Mouse (Mus musculus) heart, embryonic 10.5 days (tissue): Measurements from ENCODE around the gene Nmur1. TPM values are rescaled to one million over a fixed set of nuclear protein-coding genes. Genes with fewer than 3 reads are reported as not detected.
A peak's percentile ranks its signal among the peaks of the same experiment; 100 is the strongest.

Experiments used
- DNase-seq: peaks from one replicate; pipeline ENCODE4 v3.0.0-alpha.2; 2017; ENCODE audit warnings: low spot score
- H3K27ac ChIP-seq: fragments of 300-500 bp; sonication (generic); 2 replicates; pipeline ENCODE4 v1.5.1; 2016; ENCODE audit warnings: mild to moderate bottlenecking
- H3K27me3 ChIP-seq: fragments of 300-500 bp; sonication (generic); 2 replicates; pipeline ENCODE4 v1.6.1; 2016; ENCODE audit warnings: mild to moderate bottlenecking; ENCODE audit not compliant: poor library complexity, insufficient read depth, severe bottlenecking
- H3K36me3 ChIP-seq: fragments of 300-500 bp; sonication (generic); 2 replicates; pipeline ENCODE4 v1.6.1; 2016; ENCODE audit warnings: mild to moderate bottlenecking, moderate library complexity
- H3K4me1 ChIP-seq: fragments of 300-500 bp; sonication (generic); 2 replicates; pipeline ENCODE4 v1.6.1; 2016; ENCODE audit warnings: mild to moderate bottlenecking
- H3K4me3 ChIP-seq: fragments of 300-500 bp; sonication (generic); 2 replicates; pipeline ENCODE4 v1.5.1; 2016; ENCODE audit warnings: mild to moderate bottlenecking, moderate library complexity
- H3K9me3 ChIP-seq: fragments of 300-500 bp; sonication (generic); 2 replicates; pipeline ENCODE4 v1.6.1; 2016; ENCODE audit warnings: mild to moderate bottlenecking, moderate library complexity
- WGBS: fragments of 180-500 bp; shearing (Covaris S2); methylation state at CpG from one replicate; pipeline ENCODE4 v1.1.7; 2016; 5-methylcytosine and 5-hydroxymethylcytosine counted together
- polyA plus RNA-seq: library from polyadenylated mRNA; unstranded; fragments of >200 nt; fragmentation: Nextera tagmentation; extraction: Ambion mirVana; gene quantifications from 2 replicates; pipeline ENCODE4 v1.2.1, GENCODE M21; 2016

Nmur1 gene
- polyA plus RNA-seq, 1 experiment from 2014 or later: 0.10 TPM

- 80% methylated on average over 3 of the region's 3 CpGs for WGBS
Measured at GRCm38 (mm10) chr1:86394246-86394645, 31.8 kb downstream of the Nmur1 start.

GRCm38 (mm10) chr1:86393219-86393618 lies 32.8 kb downstream of the Nmur1 start:
- H3K4me3 ChIP-seq: no peak overlapping the region
- H3K27me3 ChIP-seq: no peaks in the 10 kb centered on the region; the same call in 1 of the 2 replicates
- DNase-seq: no peak
- H3K27ac ChIP-seq: no peak overlapping the region
- H3K4me1 ChIP-seq: peaks cover 3% of the 10 kb centered on the region; the same call in 1 of the 2 replicates
- H3K36me3 ChIP-seq: no peaks in the 10 kb centered on the region
- no peaks in the 10 kb centered on the region for H3K9me3 ChIP-seq
- 76% methylated on average over 3 of the region's 3 CpGs for WGBS

More at GRCm38 (mm10) chr1:86394246-86394645, 31.8 kb downstream of the Nmur1 start:
- Histone ChIP-seq H3K4me3 (no peak overlapping the region), H3K27ac (no peak overlapping the region), H3K27me3 (no peaks in the 10 kb centered on the region; the same call in 1 of the 2 replicates), H3K36me3 (no peaks in the 10 kb centered on the region), H3K9me3 (no peaks in the 10 kb centered on the region), H3K4me1 (peaks cover 1% of the 10 kb centered on the region; the same call in 1 of the 2 replicates)
- no peak for DNase-seq

- peaks cover 3% of the 10 kb centered on the region; the same call in 1 of the 2 replicates for H3K4me1 ChIP-seq
- H3K27me3 ChIP-seq: peaks cover 6% of the 10 kb centered on the region; the same call in 1 of the 2 replicates
- no peaks in the 10 kb centered on the region for H3K9me3 ChIP-seq
- no peaks in the 10 kb centered on the region for H3K36me3 ChIP-seq
- H3K27ac ChIP-seq: no peak overlapping the region
- no peak for DNase-seq
- no peak overlapping the region for H3K4me3 ChIP-seq
- WGBS: 65% methylated on average over 2 of the region's 2 CpGs
Measured at GRCm38 (mm10) chr1:86391425-86391824, 34.6 kb downstream of the Nmur1 start.

GRCm38 (mm10) chr1:86389230-86389629 lies 36.8 kb downstream of the Nmur1 start:
- DNase-seq: peak; percentile 85
- Histone ChIP-seq H3K27me3 (peaks cover 6% of the 10 kb centered on the region; the same call in 1 of the 2 replicates), H3K9me3 (no peaks in the 10 kb centered on the region), H3K4me1 (peaks cover 3% of the 10 kb centered on the region; the same call in 1 of the 2 replicates), H3K4me3 (no peak overlapping the region), H3K27ac (no peak overlapping the region), H3K36me3 (no peaks in the 10 kb centered on the region)
- 3% methylated on average over 11 of the region's 11 CpGs for WGBS

GRCm38 (mm10) chr1:86381027-86381426 lies 45.0 kb downstream of the Nmur1 start:
- Histone ChIP-seq H3K9me3 (no peaks in the 10 kb centered on the region), H3K27me3 (no peaks in the 10 kb centered on the region), H3K36me3 (no peaks in the 10 kb centered on the region), H3K4me1 (peaks cover 32% of the 10 kb centered on the region), H3K4me3 (peak overlapping the region; percentile 19; the same call in 1 of the 2 replicates), H3K27ac (no peak overlapping the region; the same call in 1 of the 2 replicates)
- DNase-seq: peak; percentile 85
- 28% methylated on average over 13 of the region's 13 CpGs for WGBS

- peak overlapping the region; percentile 77 for H3K27ac ChIP-seq
- no peaks in the 10 kb centered on the region for H3K27me3 ChIP-seq
- H3K36me3 ChIP-seq: no peaks in the 10 kb centered on the region
- DNase-seq: no peak
- 55% methylated on average over 9 of the region's 9 CpGs for WGBS
- peak overlapping the region; percentile 38 for H3K4me3 ChIP-seq
- peaks cover 34% of the 10 kb centered on the region for H3K4me1 ChIP-seq
- H3K9me3 ChIP-seq: no peaks in the 10 kb centered on the region
Measured at GRCm38 (mm10) chr1:86379161-86379569, 46.9 kb downstream of the Nmur1 start.

GRCm38 (mm10) chr1:86378662-86379061 lies 47.4 kb downstream of the Nmur1 start:
- WGBS: 55% methylated on average over 5 of the region's 6 CpGs
- Histone ChIP-seq H3K9me3 (no peaks in the 10 kb centered on the region), H3K4me1 (peaks cover 34% of the 10 kb centered on the region), H3K27me3 (no peaks in the 10 kb centered on the region), H3K27ac (peak overlapping the region; percentile 77; the same call in 1 of the 2 replicates), H3K4me3 (peak overlapping the region; percentile 3; the same call in 1 of the 2 replicates), H3K36me3 (no peaks in the 10 kb centered on the region)
- DNase-seq: no peak

GRCm38 (mm10) chr1:86376354-86376753 lies 49.7 kb downstream of the Nmur1 start:
- Histone ChIP-seq H3K4me1 (peaks cover 34% of the 10 kb centered on the region), H3K36me3 (no peaks in the 10 kb centered on the region), H3K27ac (no peak overlapping the region), H3K27me3 (no peaks in the 10 kb centered on the region), H3K4me3 (no peak overlapping the region), H3K9me3 (no peaks in the 10 kb centered on the region)
- no peak for DNase-seq
- WGBS: 82% methylated on average over 5 of the region's 5 CpGs

- Histone ChIP-seq H3K9me3 (no peaks in the 10 kb centered on the region), H3K27me3 (no peaks in the 10 kb centered on the region), H3K4me1 (0 out of 2 replicates have a peak, but pooled peaks cover 7% of the 10 kb centered on the region), H3K4me3 (no peak overlapping the region), H3K36me3 (no peaks in the 10 kb centered on the region), H3K27ac (no peak overlapping the region)
- WGBS: 45% methylated on average over 10 of the region's 10 CpGs
- no peak for DNase-seq
Measured at GRCm38 (mm10) chr1:86371997-86372396, 54.0 kb downstream of the Nmur1 start.

GRCm38 (mm10) chr1:86368086-86368485 lies 57.9 kb downstream of the Nmur1 start:
- 0 out of 2 replicates have a peak, but pooled peaks cover 4% of the 10 kb centered on the region for H3K4me1 ChIP-seq
- H3K36me3 ChIP-seq: no peaks in the 10 kb centered on the region
- WGBS: 76% methylated on average over 4 of the region's 4 CpGs
- H3K4me3 ChIP-seq: no peak overlapping the region
- H3K9me3 ChIP-seq: no peaks in the 10 kb centered on the region
- DNase-seq: no peak
- no peaks in the 10 kb centered on the region for H3K27me3 ChIP-seq
- no peak overlapping the region for H3K27ac ChIP-seq

- Histone ChIP-seq H3K27me3 (no peaks in the 10 kb centered on the region), H3K36me3 (no peaks in the 10 kb centered on the region), H3K27ac (no peak overlapping the region), H3K9me3 (no peaks in the 10 kb centered on the region), H3K4me1 (peaks cover 18% of the 10 kb centered on the region), H3K4me3 (no peak overlapping the region)
- DNase-seq: no peak
- 15% methylated on average over 6 of the region's 6 CpGs for WGBS
Measured at GRCm38 (mm10) chr1:86363671-86364070, 62.4 kb downstream of the Nmur1 start.

- Histone ChIP-seq H3K27me3 (no peaks in the 10 kb centered on the region), H3K4me3 (no peak overlapping the region), H3K27ac (no peak overlapping the region), H3K36me3 (peaks cover 10% of the 10 kb centered on the region), H3K9me3 (no peaks in the 10 kb centered on the region), H3K4me1 (peaks cover 18% of the 10 kb centered on the region)
- WGBS: 82% methylated on average over 4 of the region's 4 CpGs
- no peak for DNase-seq
Measured at GRCm38 (mm10) chr1:86361852-86362615, 64.0 kb downstream of the Nmur1 start.

GRCm38 (mm10) chr1:86360441-86360840 lies 65.6 kb downstream of the Nmur1 start:
- Histone ChIP-seq H3K36me3 (peaks cover 26% of the 10 kb centered on the region), H3K9me3 (no peaks in the 10 kb centered on the region), H3K27ac (peak overlapping the region; percentile 98), H3K4me3 (peak overlapping the region; percentile 95), H3K27me3 (no peaks in the 10 kb centered on the region), H3K4me1 (peaks cover 18% of the 10 kb centered on the region)
- no peak for DNase-seq
- 21% methylated on average over 12 of the region's 12 CpGs for WGBS
